ENCODE assay signal across 16 mouse cellular contexts in the genomic region with DNA sequence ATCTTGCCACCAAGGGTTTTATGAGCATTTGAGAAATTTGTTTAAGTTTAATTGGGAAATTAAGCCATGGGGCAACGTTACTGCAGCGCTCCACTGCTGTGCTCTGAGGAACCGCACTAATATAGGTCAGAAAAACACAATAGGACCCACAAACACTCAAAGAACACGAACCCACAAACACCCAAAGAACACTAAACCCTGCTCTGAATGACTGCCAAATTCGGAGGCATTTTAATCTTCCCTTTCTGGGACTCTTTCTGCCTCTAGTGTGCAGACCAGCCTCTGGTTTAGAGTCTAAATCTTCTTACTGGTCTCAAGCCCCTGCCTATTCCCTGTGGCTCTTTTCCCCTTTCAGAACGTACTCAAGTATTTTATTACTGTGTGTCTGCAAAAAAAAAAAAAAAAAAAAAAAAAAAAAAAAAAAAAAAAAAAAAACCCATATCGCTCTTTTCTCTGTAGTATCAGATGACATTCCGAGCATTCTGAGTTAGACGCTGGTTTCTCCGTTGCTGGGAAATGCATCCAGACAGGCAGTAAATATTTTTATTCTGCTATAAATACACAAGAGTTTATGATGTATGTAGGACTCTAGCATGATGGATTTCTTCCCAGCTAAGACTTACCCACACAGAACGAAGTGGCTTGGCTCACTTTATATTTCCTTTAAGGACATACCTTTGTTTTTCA.
DNase-seq lines count a peak whose midpoint lies in the region; ATAC-seq and TF ChIP-seq lines count a peak whose summit lies in the region.
"Had no signal": no experiment of that assay in that cellular context is flagged by ENCODE, and none has a peak within 500 bp of the region (broad histone marks: within the 10 kb centered on the region; RNA-seq: fewer than 3 reads in every experiment).

No protein-coding gene starts in this region.

- ATAC-seq in kidney, postnatal 0 days (replicated peaks; ENCODE audit: low FRiP score, low read depth): 0 out of 2 replicates have a peak, but pooled peaks have one; percentile 30
- ATAC-seq in forebrain, embryonic 14.5 days: peak; percentile 52; the same call in 1 of the 2 replicates
- ATAC-seq in midbrain, embryonic 13.5 days: 0 out of 2 replicates have a peak, but pooled peaks have one; percentile 24
- ATAC-seq in inflammation-experienced regulatory T-cells, adult 6 months: no peak
- ATAC-seq: intestine, embryonic 15.5 days had no signal

- TF ChIP-seq CTCF in kidney, postnatal 0 days (IDR thresholded peaks at IDR 0.05; ENCODE audit: low read depth): no peak
- no peak for TF ChIP-seq CTCF in brain, embryonic 14.5 days (IDR thresholded peaks at IDR 0.05; ENCODE audit: borderline replicate concordance, extremely low read depth, insufficient read depth, insufficient read length)

- WGBS in kidney, postnatal 0 days: 27% methylated on average over 11 of the region's 11 CpGs
- WGBS in forebrain, embryonic 14.5 days: 10% methylated on average over 11 of the region's 11 CpGs
- WGBS in midbrain, embryonic 13.5 days: 22% methylated on average over 11 of the region's 11 CpGs

- H3K4me3 ChIP-seq in kidney, postnatal 0 days (replicated peaks; ENCODE audit: low read depth, low read length): no peak overlapping the region
- no peak overlapping the region for H3K4me3 ChIP-seq in forebrain, embryonic 14.5 days (ENCODE audit: low read depth, low read length)
- no peak overlapping the region for H3K4me3 ChIP-seq in midbrain, embryonic 13.5 days (replicated peaks)
- H3K4me3 ChIP-seq: intestine, embryonic 15.5 days; liver, embryonic 15.5 days had no signal

- H3K4me2 ChIP-seq in kidney, postnatal 0 days (ENCODE audit: low read length): peak overlapping the region; percentile 7; the same call in 1 of the 2 replicates
- peak overlapping the region; percentile 19; the same call in 1 of the 2 replicates for H3K4me2 ChIP-seq in forebrain, embryonic 14.5 days (ENCODE audit: low read length)
- H3K4me2 ChIP-seq in midbrain, embryonic 13.5 days (replicated peaks): 0 out of 2 replicates have a peak overlapping the region, but pooled peaks have one; percentile 12
- H3K4me2 ChIP-seq: heart, embryonic 11.5 days; intestine, embryonic 15.5 days; liver, embryonic 15.5 days had no signal

- no peaks in the 10 kb centered on the region for H3K9me3 ChIP-seq in kidney, postnatal 0 days (replicated peaks; ENCODE audit: low read length)
- no peaks in the 10 kb centered on the region for H3K9me3 ChIP-seq in forebrain, embryonic 14.5 days (replicated peaks; ENCODE audit: control insufficient read depth, low read length)
- no peaks in the 10 kb centered on the region for H3K9me3 ChIP-seq in midbrain, embryonic 13.5 days
- H3K9me3 ChIP-seq: intestine, embryonic 15.5 days; liver, embryonic 15.5 days had no signal

- H3K4me1 ChIP-seq in kidney, postnatal 0 days (replicated peaks; ENCODE audit: insufficient read depth, low read length): 0 out of 2 replicates have a peak, but pooled peaks cover 3% of the 10 kb centered on the region
- H3K4me1 ChIP-seq in forebrain, embryonic 14.5 days (ENCODE audit: control insufficient read depth, insufficient read depth, low read length): peaks cover 11% of the 10 kb centered on the region; the same call in 1 of the 2 replicates
- peaks cover 35% of the 10 kb centered on the region for H3K4me1 ChIP-seq in midbrain, embryonic 13.5 days (replicated peaks)
- H3K4me1 ChIP-seq: intestine, embryonic 15.5 days; liver, embryonic 15.5 days had no signal

- no peak for TF ChIP-seq POLR2A in brain, embryonic 14.5 days (IDR thresholded peaks at IDR 0.05; ENCODE audit: borderline replicate concordance, extremely low read depth, insufficient read depth, insufficient read length, poor library complexity, severe bottlenecking)

- no peaks in the 10 kb centered on the region for H3K27me3 ChIP-seq in kidney, postnatal 0 days (ENCODE audit: insufficient read depth, low read length)
- H3K27me3 ChIP-seq in forebrain, embryonic 14.5 days (replicated peaks; ENCODE audit: control insufficient read depth, insufficient read depth, low read length): 0 out of 2 replicates have a peak, but pooled peaks cover 8% of the 10 kb centered on the region
- H3K27me3 ChIP-seq in midbrain, embryonic 13.5 days: peaks cover 13% of the 10 kb centered on the region
- H3K27me3 ChIP-seq: intestine, embryonic 15.5 days; liver, embryonic 15.5 days had no signal

- H3K9ac ChIP-seq in kidney, postnatal 0 days (ENCODE audit: low read depth, low read length): no peak overlapping the region
- H3K9ac ChIP-seq in forebrain, embryonic 14.5 days (ENCODE audit: low read length): no peak overlapping the region
- no peak overlapping the region for H3K9ac ChIP-seq in midbrain, embryonic 13.5 days (replicated peaks)
- H3K9ac ChIP-seq: intestine, embryonic 15.5 days; liver, embryonic 15.5 days had no signal

- DNase-seq in kidney, postnatal 0 days (ENCODE audit: low spot score): peak; percentile 78
- no peak for DNase-seq in kidney, postnatal 4 days
- DNase-seq in brain, embryonic 14.5 days (ENCODE audit: low read depth): peak; percentile 84
- peak; percentile 74 for DNase-seq in forebrain, embryonic 14.5 days (ENCODE audit: low spot score)
- no peak for DNase-seq in right cerebral cortex, postnatal 10 days (ENCODE audit: low spot score in 2 of 2)
- DNase-seq in heart, adult 9 months (ENCODE audit: low spot score in 2 of 2): no peak
- DNase-seq: cerebellum, adult 9-11 months; heart, postnatal 14 days; layer of hippocampus, postnatal 36 days; lung, postnatal 10 days; thymus, postnatal 36 days had no signal

- no peak overlapping the region for H3K27ac ChIP-seq in kidney, postnatal 0 days
- H3K27ac ChIP-seq in forebrain, embryonic 14.5 days (ENCODE audit: low read depth, low read length): no peak overlapping the region
- H3K27ac ChIP-seq in midbrain, embryonic 13.5 days: no peak overlapping the region
- H3K27ac ChIP-seq: intestine, embryonic 15.5 days; liver, embryonic 15.5 days had no signal

- no peaks in the 10 kb centered on the region for H3K36me3 ChIP-seq in kidney, postnatal 0 days (ENCODE audit: insufficient read depth, low read length)
- no peaks in the 10 kb centered on the region for H3K36me3 ChIP-seq in forebrain, embryonic 14.5 days (ENCODE audit: control insufficient read depth, insufficient read depth, low read length)
- no peaks in the 10 kb centered on the region for H3K36me3 ChIP-seq in midbrain, embryonic 13.5 days
- H3K36me3 ChIP-seq: intestine, embryonic 15.5 days; liver, embryonic 15.5 days had no signal

Comparison
In these comparisons a context has a peak if more than half of its experiments do, and no peak if none do; other contexts are left out.
1. DNase-seq: peak in kidney, postnatal 0 days (single experiment), brain, embryonic 14.5 days (single experiment) and forebrain, embryonic 14.5 days (single experiment); none in kidney, postnatal 4 days (0 of 2), right cerebral cortex, postnatal 10 days (0 of 2) and heart, adult 9 months (0 of 2).
2. Peak in every context shown above with its lines, with median percentiles within 50 percentile points of each other: H3K4me2 ChIP-seq.